Mouse (Mus musculus) MEL (cell line): Measurements from ENCODE around the gene Shld2. TPM values are rescaled to one million over a fixed set of nuclear protein-coding genes. Genes with fewer than 3 reads are reported as not detected.

Experiments used
- DNase-seq: peaks from one replicate; pipeline ENCODE4 v3.0.0; 2011; ENCODE audit warnings: low read depth, low spot score
- H3K27ac ChIP-seq: 2 replicates; pipeline ENCODE4 v1.5.1; 2012; ENCODE audit warnings: low read depth, mild to moderate bottlenecking, control low read depth, low read length, moderate library complexity; ENCODE audit not compliant: control insufficient read depth
- H3K27me3 ChIP-seq, 2 experiments: fragments of 150-350 bp in 1 of 2; sonication (generic) in 1 of 2; 2 replicates each; pipeline ENCODE4 v1.6.1; 2012; ENCODE audit warnings: low read length in 2 of 2, mild to moderate bottlenecking in 2 of 2, improper control_type of control experiment in 1 of 2, moderate library complexity in 1 of 2; ENCODE audit not compliant: insufficient read depth in 2 of 2, control insufficient read depth in 1 of 2
- H3K36me3 ChIP-seq, 2 experiments: 2 replicates each; pipeline ENCODE4 v1.6.1; 2012 to 2014; ENCODE audit warnings: low read length in 2 of 2, improper control_type of control experiment in 1 of 2, inconsistent platforms in 1 of 2, mild to moderate bottlenecking in 1 of 2; ENCODE audit not compliant: insufficient read depth in 2 of 2, control insufficient read depth in 1 of 2
- H3K4me1 ChIP-seq, 2 experiments: fragments of 150-350 bp in 1 of 2; sonication (generic) in 1 of 2; 2 replicates each; pipeline ENCODE4 v1.6.1; 2012; ENCODE audit warnings: low read length in 2 of 2, improper control_type of control experiment in 1 of 2, mild to moderate bottlenecking in 1 of 2; ENCODE audit not compliant: insufficient read depth in 2 of 2, control insufficient read depth in 1 of 2
- H3K4me3 ChIP-seq, 2 experiments: fragments of 150-350 bp in 1 of 2; sonication (generic) in 1 of 2; 2 replicates each; pipeline ENCODE4 v1.5.1; 2012; ENCODE audit warnings: low read depth in 2 of 2, low read length in 2 of 2, mild to moderate bottlenecking in 2 of 2, moderate library complexity in 2 of 2, control low read depth in 1 of 2, improper control_type of control experiment in 1 of 2; ENCODE audit not compliant: control insufficient read depth in 1 of 2, insufficient read depth in 1 of 2
- H3K79me2 ChIP-seq: 2 replicates; pipeline ENCODE4 v1.6.1; 2012; ENCODE audit warnings: mild to moderate bottlenecking, low read length, moderate library complexity; ENCODE audit not compliant: control insufficient read depth, poor library complexity, insufficient read depth
- H3K9ac ChIP-seq: 2 replicates; pipeline ENCODE4 v1.6.1; 2012; ENCODE audit warnings: low read depth, mild to moderate bottlenecking, control low read depth, low read length, moderate library complexity; ENCODE audit not compliant: control insufficient read depth, poor library complexity, severe bottlenecking
- H3K9me3 ChIP-seq: fragments of 150-350 bp; sonication (generic); replicated peaks from 2 replicates; pipeline ENCODE4 v1.6.1; 2012; ENCODE audit warnings: mild to moderate bottlenecking, low read length, improper control_type of control experiment, moderate library complexity; ENCODE audit not compliant: insufficient read depth
- BHLHE40 ChIP-seq: IDR thresholded peaks from 2 replicates; pipeline ENCODE4 v1.6.1; 2012; ENCODE audit warnings: low read depth, mild to moderate bottlenecking, inconsistent platforms, low read length, improper control_type of control experiment, borderline replicate concordance
- CTCF ChIP-seq, 3 experiments: IDR thresholded peaks in 2 of 3; conservative IDR thresholded peaks in 1 of 3; 2 replicates each; pipeline ENCODE4 v1.5.1; 2011 to 2012; ENCODE audit warnings: low read length in 3 of 3, low read depth in 2 of 3, mild to moderate bottlenecking in 2 of 3, improper control_type of control experiment in 1 of 3, inconsistent platforms in 1 of 3, mixed read lengths in 1 of 3, moderate library complexity in 1 of 3; ENCODE audit not compliant: control insufficient read depth in 1 of 3, insufficient read depth in 1 of 3, poor library complexity in 1 of 3, severe bottlenecking in 1 of 3
- EP300 ChIP-seq, 2 experiments: IDR thresholded peaks; 2 replicates each; pipeline ENCODE4 v1.6.1; 2011; ENCODE audit warnings: improper control_type of control experiment in 2 of 2, low read length in 2 of 2, low read depth in 1 of 2, mild to moderate bottlenecking in 1 of 2
- GATA1 ChIP-seq: IDR thresholded peaks from 2 replicates; pipeline ENCODE4 v1.6.1; 2011; ENCODE audit warnings: low read depth, low read length, improper control_type of control experiment
- MAFK ChIP-seq: IDR thresholded peaks from 2 replicates; pipeline ENCODE4 v1.6.1; 2011; ENCODE audit warnings: low read depth, mild to moderate bottlenecking, low read length, improper control_type of control experiment, borderline replicate concordance
- MAZ ChIP-seq: IDR thresholded peaks from 2 replicates; pipeline ENCODE4 v1.6.1; 2012; ENCODE audit warnings: low read depth, mild to moderate bottlenecking, inconsistent platforms, low read length, improper control_type of control experiment
- MYB ChIP-seq: IDR thresholded peaks from 2 replicates; pipeline ENCODE4 v1.6.1; 2011; ENCODE audit warnings: mild to moderate bottlenecking, low read depth, low read length, improper control_type of control experiment
- MYC ChIP-seq: IDR thresholded peaks from 2 replicates; pipeline ENCODE4 v1.6.1; 2011; ENCODE audit warnings: low read depth, mild to moderate bottlenecking, low read length, improper control_type of control experiment, moderate library complexity
- NELFE ChIP-seq: IDR thresholded peaks from 2 replicates; pipeline ENCODE4 v1.6.1; 2011; ENCODE audit warnings: low read depth, low read length, improper control_type of control experiment
- NRF1 ChIP-seq: IDR thresholded peaks from 2 replicates; pipeline ENCODE4 v1.6.1; 2014; ENCODE audit warnings: low read depth, mild to moderate bottlenecking, inconsistent platforms, low read length, improper control_type of control experiment, moderate library complexity; ENCODE audit not compliant: poor library complexity, insufficient read depth, severe bottlenecking
- POLR2AphosphoS2 ChIP-seq: IDR thresholded peaks from 2 replicates; pipeline ENCODE4 v1.6.1; 2011; ENCODE audit warnings: low read length, improper control_type of control experiment
- RAD21 ChIP-seq: IDR thresholded peaks from 2 replicates; pipeline ENCODE4 v1.6.1; 2011; ENCODE audit warnings: mild to moderate bottlenecking, low read depth, low read length, improper control_type of control experiment
- SIN3A ChIP-seq: IDR thresholded peaks from 2 replicates; pipeline ENCODE4 v1.6.1; 2012; ENCODE audit warnings: low read length, improper control_type of control experiment, inconsistent platforms
- SMC3 ChIP-seq: IDR thresholded peaks from 2 replicates; pipeline ENCODE4 v1.6.1; 2011; ENCODE audit warnings: low read depth, low read length, improper control_type of control experiment
- UBTF ChIP-seq: IDR thresholded peaks from 2 replicates; pipeline ENCODE4 v1.6.1; 2012; ENCODE audit warnings: low read depth, mild to moderate bottlenecking, inconsistent platforms, low read length, improper control_type of control experiment, moderate library complexity, borderline replicate concordance; ENCODE audit not compliant: insufficient read depth
- USF1 ChIP-seq: IDR thresholded peaks from 2 replicates; pipeline ENCODE4 v1.6.1; 2014; ENCODE audit warnings: low read depth, mild to moderate bottlenecking, inconsistent platforms, low read length, improper control_type of control experiment, moderate library complexity
- ZC3H11A ChIP-seq: IDR thresholded peaks from 2 replicates; pipeline ENCODE4 v1.6.1; 2012; ENCODE audit warnings: low read depth, mild to moderate bottlenecking, inconsistent platforms, low read length, improper control_type of control experiment
- ZKSCAN1 ChIP-seq: IDR thresholded peaks from 2 replicates; pipeline ENCODE4 v1.6.1; 2012; ENCODE audit warnings: low read depth, mild to moderate bottlenecking, inconsistent platforms, low read length, improper control_type of control experiment, moderate library complexity
- ZMIZ1 ChIP-seq: IDR thresholded peaks from 2 replicates; pipeline ENCODE4 v1.6.1; 2012; ENCODE audit warnings: low read depth, mild to moderate bottlenecking, inconsistent platforms, low read length, improper control_type of control experiment, moderate library complexity
- ZNF384 ChIP-seq: IDR thresholded peaks from 2 replicates; pipeline ENCODE4 v1.6.1; 2012; ENCODE audit warnings: low read depth, mild to moderate bottlenecking, inconsistent platforms, low read length, improper control_type of control experiment
- polyA plus RNA-seq, 2 experiments: library from polyadenylated mRNA; stranded (reverse) in 1 of 2; unstranded in 1 of 2; fragments of >175 nt in 1 of 2; fragments of >200 nt in 1 of 2; gene quantifications; 2 replicates each; pipeline versions ENCODE4 v1.2.1 to v1.2.4; 2012; ENCODE audit warnings: low replicate concordance in 2 of 2, low read depth in 1 of 2; ENCODE audit not compliant: insufficient read length in 2 of 2, insufficient read depth in 1 of 2, missing spikeins in 1 of 2
- total RNA-seq: library from RNA; depleted of rRNA; stranded (reverse); fragments of 300-350 nt; gene quantifications from 2 replicates; pipeline ENCODE4 v1.2.3, GENCODE M21; 2012

Gene Shld2
- total and polyA plus RNA-seq, 3 experiments = 7.0 to 7.9 TPM; not detected in 1

- peak; percentile 31 to 57 (median 53); a peak in 5 of 6 replicates for TF ChIP-seq CTCF (IDR thresholded peaks at IDR 0.05 in 2 of 3, conservative IDR thresholded peaks at IDR 0.05 in 1 of 3; ENCODE audit: control insufficient read depth in 1 of 3, insufficient read depth in 1 of 3, low read depth in 2 of 3, low read length in 3 of 3, poor library complexity in 1 of 3, severe bottlenecking in 1 of 3)
- TF ChIP-seq GATA1 = no peak
- peak; percentile 54 for TF ChIP-seq USF1
- peak; percentile 23; the same call in 1 of the 2 replicates for TF ChIP-seq SMC3
- peak; percentile 32 for TF ChIP-seq RAD21
- TF ChIP-seq, all 39 proteins: peak for 4
- Histone ChIP-seq H3K27ac (no peak overlapping the region), H3K79me2 (no peaks in the 10 kb centered on the region), H3K4me1 (no peaks in the 10 kb centered on the region; a peak in 1 of 4 replicates), H3K27me3 (no peaks in the 10 kb centered on the region), H3K9me3 (no peaks in the 10 kb centered on the region), H3K9ac (no peak overlapping the region), H3K36me3 (no peaks in the 10 kb centered on the region; a peak in 1 of 4 replicates), H3K4me3 (no peak overlapping the region)
- DNase-seq = peak; percentile 62
Observed at GRCm38 (mm10) chr14:34234630-34235380, 75.5 kb downstream of the Shld2 start.

- TF ChIP-seq MYB (no peak), UBTF (no peak), SIN3A (no peak), EP300 (IDR thresholded peaks at IDR 0.05; ENCODE audit: low read depth in 1 of 2, low read length in 2 of 2) (no peak), MYC (no peak), SMC3 (no peak), ZMIZ1 (no peak), RAD21 (no peak), ZC3H11A (no peak), BHLHE40 (no peak), ZNF384 (no peak), MAZ (no peak), NELFE (no peak), ZKSCAN1 (no peak), GATA1 (no peak), MAFK (no peak), POLR2AphosphoS2 (no peak), NRF1 (no peak)
- TF ChIP-seq, all 39 proteins: peak for 0
Observed at GRCm38 (mm10) chr14:34233846-34234245, 76.4 kb downstream of the Shld2 start.

More at GRCm38 (mm10) chr14:34233846-34234245, 76.4 kb downstream of the Shld2 start:
- H3K4me1 ChIP-seq = no peaks in the 10 kb centered on the region
- no peaks in the 10 kb centered on the region for H3K9me3 ChIP-seq
- no peak overlapping the region for H3K9ac ChIP-seq
- no peak overlapping the region for H3K4me3 ChIP-seq
- no peak for DNase-seq
- no peaks in the 10 kb centered on the region for H3K27me3 ChIP-seq
- no peak overlapping the region for H3K27ac ChIP-seq
- H3K36me3 ChIP-seq = no peaks in the 10 kb centered on the region
- no peaks in the 10 kb centered on the region for H3K79me2 ChIP-seq
